Mouse (Mus musculus): ENCODE measurements at regions not wholly inside any gene's neighbourhood (a gene's known extent, or its start where the extent isn't known, plus 50 kb on each side); places are given as distances from the start of the nearest gene placed in this dataset.

DNA sequence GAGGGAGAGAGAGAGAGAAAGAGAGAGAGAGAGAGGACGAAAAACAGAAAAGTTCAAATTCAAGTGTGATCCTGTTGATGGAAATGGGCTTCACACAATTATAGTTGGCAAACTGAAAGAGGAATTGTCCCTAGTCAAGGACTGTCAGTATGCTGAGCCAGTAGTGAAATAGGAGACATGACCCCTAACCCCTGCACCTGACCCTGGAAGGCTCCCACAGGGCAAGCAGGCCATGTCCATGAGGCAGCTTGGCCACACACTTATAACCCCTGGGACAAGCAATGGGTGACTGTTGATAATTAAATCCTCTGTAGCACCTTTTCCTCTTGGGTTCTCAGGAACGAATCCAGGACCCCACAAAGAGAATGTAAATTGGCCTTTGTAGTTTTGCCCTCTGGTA, 122.1 kb upstream of the Ednrb start:
- CTCF ChIA-PET: no interaction called here
- POLR2A ChIA-PET: no interaction called here
- no peaks in the 10 kb centered on the region for H3K27me3 ChIP-seq
- TF ChIP-seq CTCF (IDR thresholded peaks at IDR 0.05): no peak
- ATAC-seq (no peak), DNase-seq (ENCODE audit: low read depth, low spot score) (no peak)
- in situ Hi-C loops (cut with MboI; ENCODE audit: low pct_unique_long_range_greater_than_20kb): no loop called here

DNA sequence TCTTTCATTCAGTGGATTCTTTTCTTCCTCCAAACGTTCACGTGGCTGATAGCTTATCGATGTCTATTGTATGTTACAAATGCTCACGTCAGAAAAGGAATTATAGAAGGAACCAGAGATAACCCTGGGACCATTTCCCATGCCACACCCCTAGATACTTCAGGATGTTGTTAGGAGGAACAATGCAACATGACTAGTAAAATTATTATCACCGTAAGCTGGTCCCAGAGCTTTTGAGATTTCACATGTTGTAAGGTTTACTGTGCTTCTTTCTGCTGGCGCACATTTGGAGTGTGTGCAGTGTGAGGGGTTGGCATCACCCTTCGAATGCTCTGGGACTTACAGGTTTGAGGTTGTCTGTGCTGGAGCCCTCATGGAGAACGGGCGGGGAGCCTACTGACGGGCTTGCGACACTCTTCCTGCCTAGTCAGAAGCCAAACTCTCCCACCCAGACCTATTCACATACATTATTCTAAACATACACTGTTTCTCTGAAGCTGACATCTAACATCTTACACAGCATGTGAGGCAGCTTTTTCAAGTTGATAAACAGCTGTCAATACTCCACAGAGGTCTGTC, 118.2 kb upstream of the Ednrb start:
- POLR2A ChIA-PET: no interaction called here
- no peak for TF ChIP-seq CTCF (IDR thresholded peaks at IDR 0.05)
- in situ Hi-C loops (cut with MboI; ENCODE audit: low pct_unique_long_range_greater_than_20kb): no loop called here
- CTCF ChIA-PET: interaction anchor here (1.3 kb wide), 1 partner anchor 11 kb away, joined by 3 read pairs; no protein-coding TSS in a partner anchor
- H3K27me3 ChIP-seq: no peaks in the 10 kb centered on the region
- DNase-seq (ENCODE audit: low read depth, low spot score) (no peak), ATAC-seq (no peak)

DNA sequence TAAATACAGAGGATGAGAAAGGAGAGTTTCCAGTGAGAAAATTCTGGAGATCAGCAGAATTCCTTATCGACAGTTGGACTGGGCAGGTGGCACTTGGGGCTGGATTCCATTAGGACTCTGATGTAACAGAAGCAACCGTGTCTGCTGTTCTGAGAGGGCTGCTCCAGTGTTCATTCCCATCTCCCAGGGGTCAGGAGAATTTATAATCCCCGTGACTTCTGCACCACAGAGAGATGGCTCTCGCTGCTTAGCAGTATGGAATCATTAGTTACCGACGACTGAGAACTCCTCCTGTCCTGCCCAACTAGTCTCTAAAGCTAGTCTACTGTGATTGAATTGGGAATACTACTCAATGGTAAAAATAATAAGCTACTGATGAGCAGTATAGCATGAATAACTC, 107.7 kb upstream of the Ednrb start:
- DNase-seq (ENCODE audit: low read depth, low spot score) (no peak), ATAC-seq (no peak)
- TF ChIP-seq CTCF (IDR thresholded peaks at IDR 0.05): no peak
- no peaks in the 10 kb centered on the region for H3K27me3 ChIP-seq
- CTCF ChIA-PET: interaction anchor here (1.2 kb wide), 1 partner anchor 11 kb away, joined by 3 read pairs; no protein-coding TSS in a partner anchor
- in situ Hi-C loops (cut with MboI; ENCODE audit: low pct_unique_long_range_greater_than_20kb): no loop called here
- POLR2A ChIA-PET: no interaction called here

- no peaks in the 10 kb centered on the region for H3K27me3 ChIP-seq
- TF ChIP-seq CTCF (IDR thresholded peaks at IDR 0.05): no peak
- CTCF ChIA-PET: no interaction called here
- in situ Hi-C loops (cut with MboI; ENCODE audit: low pct_unique_long_range_greater_than_20kb): no loop called here
- POLR2A ChIA-PET: no interaction called here
- ATAC-seq (no peak), DNase-seq (ENCODE audit: low read depth, low spot score) (no peak)
Observed at GRCm38 (mm10) chr14:103949950-103950349, 105.7 kb upstream of the Ednrb start.

DNA sequence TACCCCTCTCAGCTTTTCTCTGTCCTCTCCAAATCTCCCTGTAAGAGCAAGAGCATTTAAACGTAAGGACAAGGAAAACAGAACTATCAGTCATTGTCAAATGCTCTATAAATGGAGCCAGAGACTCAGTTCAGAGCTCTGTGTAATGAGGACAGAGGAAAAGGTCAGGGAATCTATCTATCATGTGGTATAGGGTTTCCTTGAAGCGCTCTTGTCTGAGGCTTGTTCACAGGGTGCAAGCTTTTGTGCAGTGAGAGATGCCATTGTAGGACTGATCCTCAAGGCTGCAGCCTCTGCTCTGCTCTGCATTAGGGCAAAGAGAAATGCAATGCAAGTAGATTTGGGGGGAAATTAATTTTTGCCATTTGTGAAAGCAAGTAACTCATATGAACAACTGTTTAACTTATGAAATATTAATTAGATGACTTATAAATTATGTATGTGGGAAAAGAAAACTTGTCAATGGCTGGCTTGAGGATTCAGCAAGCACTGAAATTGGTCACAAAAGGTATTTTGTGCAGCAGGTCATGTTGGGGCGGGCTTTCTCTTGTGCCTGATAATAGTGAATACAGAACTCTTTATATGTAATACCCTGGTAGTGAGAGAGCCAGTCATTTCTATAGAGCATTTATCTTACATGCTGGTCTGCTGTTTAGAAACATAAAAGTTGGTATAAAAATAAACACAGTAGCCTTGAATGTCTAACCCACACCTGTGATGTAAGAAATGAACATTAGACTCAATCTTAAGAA, 104.0 kb upstream of the Ednrb start:
- in situ Hi-C loops (cut with MboI; ENCODE audit: low pct_unique_long_range_greater_than_20kb): no loop called here
- ChIA-PET POLR2A (no interaction called here), CTCF (no interaction called here)
- H3K27me3 ChIP-seq: no peaks in the 10 kb centered on the region
- TF ChIP-seq CTCF (IDR thresholded peaks at IDR 0.05): no peak
- DNase-seq (ENCODE audit: low read depth, low spot score): no peak
- no peak for ATAC-seq

DNA sequence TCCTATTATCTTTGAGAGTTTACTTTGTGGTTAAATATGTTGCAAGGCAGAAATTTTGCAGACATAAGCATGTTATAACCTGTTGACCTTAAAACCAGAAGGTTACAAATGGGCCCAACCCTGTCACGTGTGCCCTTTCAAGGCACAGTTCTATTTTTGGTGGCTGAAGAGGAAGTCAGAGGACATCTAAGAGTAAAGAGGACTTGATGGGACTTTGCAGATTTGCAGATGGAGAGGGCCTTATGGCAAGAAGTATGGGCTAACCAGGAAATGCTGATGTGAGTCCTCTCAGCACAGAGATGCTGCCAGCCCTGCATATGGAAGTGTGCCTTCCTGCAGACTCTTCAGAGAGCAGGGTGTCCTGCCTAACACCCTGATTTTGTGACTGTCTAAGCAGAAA, 101.6 kb upstream of the Ednrb start:
- DNase-seq (ENCODE audit: low read depth, low spot score) (no peak), ATAC-seq (no peak)
- no peak for TF ChIP-seq CTCF (IDR thresholded peaks at IDR 0.05)
- POLR2A ChIA-PET: no interaction called here
- in situ Hi-C loops (cut with MboI; ENCODE audit: low pct_unique_long_range_greater_than_20kb): no loop called here
- H3K27me3 ChIP-seq: no peaks in the 10 kb centered on the region
- CTCF ChIA-PET: no interaction called here

DNA sequence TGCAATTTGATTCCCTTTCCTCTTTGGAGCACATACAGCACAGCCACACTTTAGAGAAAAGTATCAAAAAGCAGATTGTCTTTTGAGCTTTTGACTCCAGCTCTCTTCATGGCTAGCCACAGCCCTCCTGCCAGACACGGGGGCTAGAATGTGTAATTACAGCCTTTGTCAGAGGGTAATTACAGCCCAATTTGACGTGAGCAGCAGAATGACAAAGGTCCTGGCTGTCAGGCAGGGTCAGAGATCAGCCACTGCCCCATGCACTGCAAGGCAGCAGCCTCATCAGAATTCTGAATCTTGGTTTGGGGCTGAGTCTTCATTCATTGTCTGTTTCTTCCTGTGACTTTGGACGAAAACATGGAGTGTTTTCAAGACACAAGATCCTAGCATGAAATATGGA, 95.7 kb upstream of the Ednrb start:
- DNase-seq (ENCODE audit: low read depth, low spot score) (no peak), ATAC-seq (no peak)
- ChIA-PET POLR2A (no interaction called here), CTCF (no interaction called here)
- H3K27me3 ChIP-seq: peaks cover 3% of the 10 kb centered on the region
- in situ Hi-C loops (cut with MboI; ENCODE audit: low pct_unique_long_range_greater_than_20kb): no loop called here
- no peak for TF ChIP-seq CTCF (IDR thresholded peaks at IDR 0.05)

DNA sequence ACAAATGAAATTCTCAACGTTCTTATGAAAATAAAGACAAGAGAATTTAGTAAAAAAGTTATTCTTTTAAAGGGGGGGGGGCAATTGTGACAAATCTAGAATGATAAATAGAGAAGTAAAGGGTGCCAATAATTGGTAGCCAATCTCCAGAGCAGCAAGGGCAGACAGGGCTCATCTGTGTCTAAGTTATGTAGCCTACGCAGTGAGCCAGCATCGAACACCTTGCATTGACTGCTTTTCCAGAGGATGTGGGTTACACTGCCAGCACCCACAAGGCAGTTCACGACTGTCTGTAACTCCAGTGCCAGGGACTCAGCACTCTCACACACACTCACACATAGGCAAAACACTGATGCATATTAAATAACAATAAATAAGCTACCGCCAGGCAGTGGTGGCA, 94.7 kb upstream of the Ednrb start:
- ChIA-PET POLR2A (no interaction called here), CTCF (no interaction called here)
- in situ Hi-C loops (cut with MboI; ENCODE audit: low pct_unique_long_range_greater_than_20kb): no loop called here

GRCm38 (mm10) chr14:103938201-103938600, 94.0 kb upstream of the Ednrb start:
- no peak for DNase-seq (ENCODE audit: low read depth, low spot score)
- no peak for ATAC-seq
- POLR2A ChIA-PET: no interaction called here
- peaks cover 3% of the 10 kb centered on the region for H3K27me3 ChIP-seq
- CTCF ChIA-PET: no interaction called here
- in situ Hi-C loops (cut with MboI; ENCODE audit: low pct_unique_long_range_greater_than_20kb): no loop called here
- TF ChIP-seq CTCF (IDR thresholded peaks at IDR 0.05): no peak

More for the DNA sequence above, 94.7 kb upstream of the Ednrb start:
- H3K27me3 ChIP-seq: peaks cover 3% of the 10 kb centered on the region
- TF ChIP-seq CTCF (IDR thresholded peaks at IDR 0.05): no peak
- no peak for DNase-seq (ENCODE audit: low read depth, low spot score)
- ATAC-seq: no peak

DNA sequence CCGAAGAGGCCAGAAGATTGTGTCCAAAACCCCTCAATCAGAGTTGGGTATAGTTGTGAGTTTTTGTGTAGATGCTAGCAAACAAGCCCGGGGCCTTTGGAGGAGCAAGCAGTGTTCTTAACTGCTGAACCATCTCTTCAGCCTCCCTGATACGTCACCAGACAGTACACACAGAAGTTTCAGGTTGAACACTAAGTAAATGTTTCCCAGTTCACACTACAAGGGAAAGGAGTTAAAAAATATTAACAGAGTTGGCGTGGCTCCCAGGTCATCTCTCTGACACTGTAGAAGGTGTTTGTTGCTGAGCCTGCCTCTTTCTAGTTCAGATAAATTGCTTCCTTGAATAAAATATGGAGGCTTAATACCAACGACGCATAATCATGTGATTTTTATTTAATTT, 93.5 kb upstream of the Ednrb start:
- TF ChIP-seq CTCF (IDR thresholded peaks at IDR 0.05): no peak
- CTCF ChIA-PET: no interaction called here
- POLR2A ChIA-PET: no interaction called here
- peaks cover 3% of the 10 kb centered on the region for H3K27me3 ChIP-seq
- in situ Hi-C loops (cut with MboI; ENCODE audit: low pct_unique_long_range_greater_than_20kb): no loop called here
- no peak for ATAC-seq
- DNase-seq (ENCODE audit: low read depth, low spot score): no peak

DNA sequence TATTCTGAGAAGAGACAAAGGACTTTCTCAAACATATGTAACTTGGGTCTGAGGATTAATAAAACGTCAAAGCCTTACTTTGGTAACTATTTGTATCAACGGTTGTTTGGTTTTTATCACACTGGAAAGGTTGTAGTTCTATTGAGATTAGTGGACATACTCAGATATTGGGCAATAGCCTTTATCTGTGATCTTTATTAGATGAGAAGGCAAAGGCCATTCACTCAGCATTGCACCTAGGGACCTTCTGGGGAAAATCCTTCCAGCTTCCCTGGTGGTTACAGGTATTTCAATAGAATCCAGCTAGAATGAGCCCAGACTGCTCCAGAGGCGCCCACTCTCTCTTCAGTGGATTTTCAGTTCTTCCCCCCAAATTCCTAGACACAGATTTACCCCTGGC, 89.6 kb upstream of the Ednrb start:
- ChIA-PET CTCF (no interaction called here), POLR2A (no interaction called here)
- ATAC-seq: no peak
- no peak for TF ChIP-seq CTCF (IDR thresholded peaks at IDR 0.05)
- no peaks in the 10 kb centered on the region for H3K27me3 ChIP-seq
- DNase-seq (ENCODE audit: low read depth, low spot score): no peak
- in situ Hi-C loops (cut with MboI; ENCODE audit: low pct_unique_long_range_greater_than_20kb): no loop called here

- H3K27me3 ChIP-seq: no peaks in the 10 kb centered on the region
- in situ Hi-C loops (cut with MboI; ENCODE audit: low pct_unique_long_range_greater_than_20kb): no loop called here
- TF ChIP-seq CTCF (IDR thresholded peaks at IDR 0.05): no peak
- ATAC-seq (no peak), DNase-seq (ENCODE audit: low read depth, low spot score) (no peak)
- ChIA-PET POLR2A (no interaction called here), CTCF (no interaction called here)
Observed at GRCm38 (mm10) chr14:103932170-103932569, 88.0 kb upstream of the Ednrb start.
